Mouse (Mus musculus): ENCODE results near the gene 1700092M07Rik. TPM values are rescaled to one million over a fixed set of nuclear protein-coding genes. Genes with fewer than 3 reads are reported as not detected.
"Not testable (repeated sequence)": the region's sequence is repeated elsewhere in the genome, so short reads cannot be mapped to it uniquely, and the experiment has no call there.

1700092M07Rik gene
- polyA plus RNA-seq, 1 experiment from 2014 or later, result 0.82 TPM

DNA sequence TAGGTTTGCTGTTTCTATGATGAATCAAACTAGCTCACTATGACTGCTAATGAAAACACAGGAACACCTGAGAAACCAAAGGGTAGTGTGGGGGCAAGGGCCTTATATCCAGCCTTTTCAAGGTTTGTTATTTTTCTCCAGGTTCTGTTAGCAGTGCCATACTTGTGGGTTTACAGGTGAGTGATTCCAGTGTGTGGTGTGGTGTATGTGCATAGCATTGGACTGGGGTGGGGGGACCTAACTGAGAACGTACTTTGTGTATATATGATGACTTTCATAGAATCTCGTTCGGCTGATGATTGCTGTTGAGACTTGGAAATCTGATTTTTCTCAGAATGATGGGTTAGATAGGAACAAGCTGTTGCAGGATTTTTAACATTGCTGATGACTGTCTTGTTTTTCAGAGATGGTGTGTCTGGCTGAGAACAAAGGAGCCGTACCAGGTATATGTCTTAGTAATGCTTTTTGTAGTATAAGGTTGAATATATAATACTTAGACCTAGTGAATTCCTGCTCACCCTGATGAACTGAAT lies 15.4 kb upstream of the 1700092M07Rik start:
- H3K27me3 ChIP-seq (replicated peaks; ENCODE audit: insufficient read depth, low read length), result no peaks in the 10 kb centered on the region
- H3K4me3 ChIP-seq (ENCODE audit: low read depth, low read length), result no peak overlapping the region
- no peak for DNase-seq (ENCODE audit: low spot score)
- TF ChIP-seq CTCF (IDR thresholded peaks at IDR 0.05) (no peak), EP300 (IDR thresholded peaks at IDR 0.05) (no peak)
- H3K9me3 ChIP-seq (ENCODE audit: low read length), result no peaks in the 10 kb centered on the region
- H3K36me3 ChIP-seq (ENCODE audit: insufficient read depth, low read length), result peaks cover 12% of the 10 kb centered on the region; the same call in 1 of the 2 replicates
- ATAC-seq, result no peak
- 35% methylated on average over 4 of the region's 4 CpGs for WGBS
- H3K9ac ChIP-seq (replicated peaks; ENCODE audit: low read depth), result no peak overlapping the region
- no peaks in the 10 kb centered on the region; the same call in 1 of the 2 replicates for H3K4me1 ChIP-seq (ENCODE audit: insufficient read depth, low read depth, low read length)
- no peak overlapping the region for H3K4me2 ChIP-seq (replicated peaks; ENCODE audit: low read depth, low read length)
- no peak overlapping the region for H3K27ac ChIP-seq (ENCODE audit: low read length)

- DNase-seq (ENCODE audit: low spot score) (no peak), ATAC-seq (no peak)
- H3K9me3 ChIP-seq (ENCODE audit: low read length), result no peaks in the 10 kb centered on the region
- no peak overlapping the region for H3K9ac ChIP-seq (replicated peaks; ENCODE audit: low read depth)
- WGBS, result 26% methylated on average over 3 of the region's 3 CpGs
- H3K4me3 ChIP-seq (ENCODE audit: low read depth, low read length), result no peak overlapping the region
- no peak overlapping the region for H3K27ac ChIP-seq (ENCODE audit: low read length)
- peaks cover 12% of the 10 kb centered on the region; the same call in 1 of the 2 replicates for H3K36me3 ChIP-seq (ENCODE audit: insufficient read depth, low read length)
- no peak for TF ChIP-seq CTCF (IDR thresholded peaks at IDR 0.05)
- TF ChIP-seq EP300 (IDR thresholded peaks at IDR 0.05), result no peak
- H3K4me1 ChIP-seq (ENCODE audit: insufficient read depth, low read depth, low read length), result no peaks in the 10 kb centered on the region; the same call in 1 of the 2 replicates
- H3K4me2 ChIP-seq (replicated peaks; ENCODE audit: low read depth, low read length), result no peak overlapping the region
- H3K27me3 ChIP-seq (replicated peaks; ENCODE audit: insufficient read depth, low read length), result no peaks in the 10 kb centered on the region
These were observed 13.7 kb upstream of the 1700092M07Rik start for GRCm38 (mm10) chr19:8726609-8727390.

DNA sequence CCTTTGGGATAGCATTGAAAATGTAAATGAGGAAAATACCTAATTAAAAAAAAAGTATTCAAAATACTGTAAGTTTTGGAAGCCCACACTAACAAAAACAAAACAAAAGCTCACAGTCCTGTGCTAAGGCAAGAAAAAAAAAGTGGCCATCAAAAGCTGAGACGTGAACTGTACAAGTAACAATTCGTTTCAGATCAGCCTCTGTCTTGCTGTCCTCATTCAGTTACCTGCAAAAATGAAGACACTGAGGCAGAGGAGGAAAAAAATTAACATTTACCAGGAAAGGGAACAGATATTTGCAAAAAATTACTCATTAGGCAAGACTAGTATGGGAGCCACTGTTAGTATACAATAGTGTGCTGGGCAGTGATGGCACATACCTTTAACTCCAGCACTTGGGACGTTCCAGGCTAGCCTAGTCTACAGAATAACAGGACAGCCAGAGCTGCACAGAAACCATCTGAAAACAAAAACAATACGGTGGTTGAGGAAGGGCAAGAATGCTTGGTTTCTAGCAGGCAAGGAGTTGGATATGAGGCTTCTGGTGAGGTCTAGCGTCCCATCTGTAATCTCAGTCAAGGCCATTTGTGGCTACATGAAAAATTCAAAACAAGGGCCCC lies 12.9 kb upstream of the 1700092M07Rik start:
- Histone ChIP-seq H3K36me3 (ENCODE audit: insufficient read depth, low read length) (peaks cover 12% of the 10 kb centered on the region; the same call in 1 of the 2 replicates), H3K4me3 (ENCODE audit: low read depth, low read length) (no peak overlapping the region), H3K27ac (ENCODE audit: low read length) (no peak overlapping the region), H3K9ac (replicated peaks; ENCODE audit: low read depth) (no peak overlapping the region), H3K4me2 (replicated peaks; ENCODE audit: low read depth, low read length) (no peak overlapping the region), H3K4me1 (ENCODE audit: insufficient read depth, low read depth, low read length) (no peaks in the 10 kb centered on the region; the same call in 1 of the 2 replicates), H3K27me3 (replicated peaks; ENCODE audit: insufficient read depth, low read length) (no peaks in the 10 kb centered on the region), H3K9me3 (ENCODE audit: low read length) (no peaks in the 10 kb centered on the region)
- TF ChIP-seq EP300 (IDR thresholded peaks at IDR 0.05) (no peak), CTCF (IDR thresholded peaks at IDR 0.05) (no peak)
- WGBS, result 16% methylated on average over 5 of the region's 5 CpGs
- DNase-seq (ENCODE audit: low spot score) (no peak), ATAC-seq (no peak)

GRCm38 (mm10) chr19:8728335-8729099 lies 12.0 kb upstream of the 1700092M07Rik start:
- H3K4me1 ChIP-seq (ENCODE audit: insufficient read depth, low read depth, low read length); DNase-seq (ENCODE audit: low spot score); H3K9ac ChIP-seq (replicated peaks; ENCODE audit: low read depth); H3K4me3 ChIP-seq (ENCODE audit: low read depth, low read length); H3K27ac ChIP-seq (ENCODE audit: low read length); ATAC-seq; H3K27me3 ChIP-seq (replicated peaks; ENCODE audit: insufficient read depth, low read length); H3K4me2 ChIP-seq (replicated peaks; ENCODE audit: low read depth, low read length); H3K9me3 ChIP-seq (ENCODE audit: low read length): not testable (repeated sequence)
- 29% methylated on average over 3 of the region's 3 CpGs for WGBS
- H3K36me3 ChIP-seq (ENCODE audit: insufficient read depth, low read length), result peaks cover 12% of the 10 kb centered on the region; the same call in 1 of the 2 replicates

GRCm38 (mm10) chr19:8734334-8734733 lies 6.2 kb upstream of the 1700092M07Rik start:
- H3K4me1 ChIP-seq (ENCODE audit: insufficient read depth, low read depth, low read length), result no peaks in the 10 kb centered on the region
- TF ChIP-seq CTCF (IDR thresholded peaks at IDR 0.05) (no peak), EP300 (IDR thresholded peaks at IDR 0.05) (no peak)
- no peaks in the 10 kb centered on the region for H3K27me3 ChIP-seq (replicated peaks; ENCODE audit: insufficient read depth, low read length)
- H3K36me3 ChIP-seq (ENCODE audit: insufficient read depth, low read length), result no peaks in the 10 kb centered on the region; the same call in 1 of the 2 replicates
- H3K9ac ChIP-seq (replicated peaks; ENCODE audit: low read depth), result no peak overlapping the region
- no peaks in the 10 kb centered on the region for H3K9me3 ChIP-seq (ENCODE audit: low read length)
- H3K4me2 ChIP-seq (replicated peaks; ENCODE audit: low read depth, low read length), result no peak overlapping the region
- DNase-seq (ENCODE audit: low spot score), result no peak
- 71% methylated on average over 3 of the region's 3 CpGs for WGBS
- no peak overlapping the region for H3K4me3 ChIP-seq (ENCODE audit: low read depth, low read length)
- no peak for ATAC-seq
- no peak overlapping the region for H3K27ac ChIP-seq (ENCODE audit: low read length)
